Mouse (Mus musculus): ENCODE measurements around the gene Lingo1. TPM values are rescaled to one million over a fixed set of nuclear protein-coding genes. Genes with fewer than 3 reads are reported as not detected.
A peak's percentile ranks its signal among the peaks of the same experiment; 100 is the strongest.

Gene Lingo1
- polyA plus RNA-seq (2012; rRNA removed) (21.0 and 29.9 TPM in 2 replicates), polyA plus RNA-seq (2014; fragmentation: Nextera tagmentation; extraction: Ambion mirVana) (5.4 and 5.5 TPM in 2 replicates)

DNA sequence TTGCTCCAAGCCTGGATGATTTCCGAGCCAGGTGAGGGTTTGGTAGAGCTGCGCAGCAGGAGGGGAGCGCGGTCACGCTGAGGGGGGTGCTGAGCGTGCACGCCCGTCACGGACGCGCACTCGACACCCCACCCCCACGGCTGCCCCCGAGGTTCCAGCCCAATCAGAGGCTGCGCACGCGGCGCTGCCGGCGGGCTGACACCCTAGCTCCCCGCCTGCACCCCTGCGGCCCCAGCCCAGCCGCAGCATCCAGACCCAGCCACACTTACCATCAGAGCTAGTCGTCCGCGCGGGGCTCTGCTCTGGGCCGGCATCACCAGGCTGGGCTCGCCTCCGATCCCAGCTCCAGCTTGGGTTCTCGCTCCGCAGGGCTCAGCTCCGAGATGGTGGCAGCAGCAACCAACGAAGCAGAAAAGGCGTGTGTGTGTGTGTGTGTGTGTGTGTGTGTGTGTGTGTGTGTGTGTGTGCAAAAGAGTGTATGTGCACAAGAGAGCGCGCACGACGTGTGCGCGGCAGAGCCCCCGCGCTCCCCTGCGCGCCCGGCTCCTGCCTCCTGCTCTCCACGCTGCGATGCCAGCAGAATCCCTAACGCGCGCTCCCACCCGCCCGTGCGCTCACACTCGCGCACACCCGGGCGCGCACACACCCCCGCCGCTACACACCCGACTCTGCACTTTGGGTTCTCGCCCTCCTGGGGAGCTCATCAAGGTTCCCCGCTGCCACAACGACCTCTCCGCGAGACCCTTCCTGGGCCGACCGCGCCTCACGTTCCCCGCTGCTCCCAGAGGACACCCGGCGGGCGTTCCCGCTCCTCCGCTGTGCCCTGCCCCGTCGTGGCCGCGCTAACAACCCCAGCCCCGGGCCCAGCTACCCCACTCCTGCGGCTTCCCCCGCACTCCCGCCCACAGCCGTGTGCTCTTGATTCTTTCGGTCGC, at the start of gene Lingo1:
Gene Lingo1, minus strand, starts transcription at position 748 of the 935 bp plus-strand sequence.
- Histone ChIP-seq H3K27ac (replicated peaks; ENCODE audit: low read depth, low read length) (no peak within 1 kb of the TSS), H3K27me3 (ENCODE audit: control insufficient read depth, insufficient read depth, low read length) (peaks cover 57% of the 10 kb centered on the region), H3K36me3 (ENCODE audit: control insufficient read depth, insufficient read depth, low read length) (no peaks in the 10 kb centered on the region), H3K9me3 (ENCODE audit: control insufficient read depth, low read length) (no peaks in the 10 kb centered on the region), H3K9ac (ENCODE audit: low read depth, low read length, severe bottlenecking) (peak within 1 kb of the TSS; percentile 45), H3K4me1 (ENCODE audit: control insufficient read depth, insufficient read depth, low read length) (no peaks in the 10 kb centered on the region; the same call in 1 of the 2 replicates), H3K4me2 (replicated peaks; ENCODE audit: low read depth, low read length, severe bottlenecking) (peak within 1 kb of the TSS; percentile 96), H3K4me3 (replicated peaks; ENCODE audit: low read length) (peak within 1 kb of the TSS; percentile 51)
- peak; percentile 25 for DNase-seq (ENCODE audit: low spot score)
- WGBS, result under 1% methylated on average over 54 of the region's 88 CpGs
- ATAC-seq (ENCODE audit: low FRiP score, low read depth), result peak; percentile 65; the same call in 1 of the 2 replicates
- TF ChIP-seq POLR2A (IDR thresholded peaks at IDR 0.05; ENCODE audit: borderline replicate concordance, extremely low read depth, insufficient read depth, insufficient read length), result no peak

DNA sequence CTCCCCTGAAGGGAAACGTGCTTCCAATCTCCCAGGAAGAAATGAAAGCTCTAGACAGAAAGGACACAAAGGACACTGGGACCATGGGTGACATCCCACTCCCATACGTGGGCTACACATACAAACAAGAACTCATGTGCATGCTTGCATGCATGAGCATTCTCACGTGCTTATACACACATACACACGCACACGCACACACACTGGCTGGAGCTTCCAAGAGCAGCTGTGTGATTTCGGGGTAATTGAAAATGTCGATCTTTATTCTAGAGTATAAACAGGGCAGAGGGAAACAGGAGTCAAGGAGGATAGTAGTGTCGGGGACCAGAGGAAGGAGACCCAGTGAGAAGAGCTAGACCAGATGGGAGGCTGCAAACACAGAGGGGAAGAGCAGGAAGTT, 48.4 kb upstream of the Lingo1 start:
- no peak for DNase-seq (ENCODE audit: low spot score)
- H3K9me3 ChIP-seq (ENCODE audit: control insufficient read depth, low read length), result no peaks in the 10 kb centered on the region
- H3K27me3 ChIP-seq (ENCODE audit: control insufficient read depth, insufficient read depth, low read length), result no peaks in the 10 kb centered on the region
- H3K27ac ChIP-seq (replicated peaks; ENCODE audit: low read depth, low read length), result no peak overlapping the region
- no peak for ATAC-seq (ENCODE audit: low FRiP score, low read depth)
- no peak for TF ChIP-seq POLR2A (IDR thresholded peaks at IDR 0.05; ENCODE audit: borderline replicate concordance, extremely low read depth, insufficient read depth, insufficient read length)
- H3K4me1 ChIP-seq (ENCODE audit: control insufficient read depth, insufficient read depth, low read length), result peaks cover 16% of the 10 kb centered on the region
- no peaks in the 10 kb centered on the region for H3K36me3 ChIP-seq (ENCODE audit: control insufficient read depth, insufficient read depth, low read length)
- H3K9ac ChIP-seq (ENCODE audit: low read depth, low read length, severe bottlenecking), result no peak overlapping the region
- 67% methylated on average over 8 of the region's 8 CpGs for WGBS
- no peak overlapping the region for H3K4me2 ChIP-seq (replicated peaks; ENCODE audit: low read depth, low read length, severe bottlenecking)
- H3K4me3 ChIP-seq (replicated peaks; ENCODE audit: low read length), result no peak overlapping the region

- H3K9me3 ChIP-seq (ENCODE audit: control insufficient read depth, low read length), result no peaks in the 10 kb centered on the region
- H3K9ac ChIP-seq (ENCODE audit: low read depth, low read length, severe bottlenecking), result no peak overlapping the region
- 0 out of 2 replicates have a peak, but pooled peaks have one; percentile 58 for ATAC-seq (ENCODE audit: low FRiP score, low read depth)
- no peak overlapping the region for H3K27ac ChIP-seq (replicated peaks; ENCODE audit: low read depth, low read length)
- no peak overlapping the region for H3K4me2 ChIP-seq (replicated peaks; ENCODE audit: low read depth, low read length, severe bottlenecking)
- no peak overlapping the region for H3K4me3 ChIP-seq (replicated peaks; ENCODE audit: low read length)
- no peak for TF ChIP-seq POLR2A (IDR thresholded peaks at IDR 0.05; ENCODE audit: borderline replicate concordance, extremely low read depth, insufficient read depth, insufficient read length)
- 41% methylated on average over 7 of the region's 7 CpGs for WGBS
- no peaks in the 10 kb centered on the region for H3K27me3 ChIP-seq (ENCODE audit: control insufficient read depth, insufficient read depth, low read length)
- H3K4me1 ChIP-seq (ENCODE audit: control insufficient read depth, insufficient read depth, low read length), result peaks cover 16% of the 10 kb centered on the region
- DNase-seq (ENCODE audit: low spot score), result peak; percentile 76
- H3K36me3 ChIP-seq (ENCODE audit: control insufficient read depth, insufficient read depth, low read length), result no peaks in the 10 kb centered on the region
Observed at GRCm38 (mm10) chr9:56843679-56844188, 47.5 kb upstream of the Lingo1 start.

DNA sequence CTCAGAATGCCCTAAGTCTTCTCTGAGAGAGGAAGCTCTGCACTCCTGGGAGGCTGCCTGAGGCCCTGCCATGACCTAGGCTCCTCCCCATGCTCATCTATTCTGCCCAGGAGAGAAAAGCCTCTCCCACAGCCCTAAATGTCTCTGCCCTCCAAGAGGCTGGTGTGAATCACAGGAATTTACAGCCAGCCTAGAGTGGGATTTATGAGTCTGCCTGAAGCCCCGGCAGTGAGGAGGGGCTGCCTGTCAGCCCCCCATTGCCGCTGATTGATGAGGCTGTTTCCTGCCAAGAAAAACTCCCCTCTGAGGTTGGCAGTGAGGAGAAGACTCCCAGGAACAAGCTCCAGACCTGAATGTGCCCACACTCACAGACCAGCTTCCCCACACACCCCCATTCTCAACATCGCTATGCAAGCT, 46.0 kb upstream of the Lingo1 start:
- H3K4me2 ChIP-seq (replicated peaks; ENCODE audit: low read depth, low read length, severe bottlenecking), result no peak overlapping the region
- ATAC-seq (ENCODE audit: low FRiP score, low read depth) (peak; percentile 32; the same call in 1 of the 2 replicates), DNase-seq (ENCODE audit: low spot score) (no peak)
- H3K9me3 ChIP-seq (ENCODE audit: control insufficient read depth, low read length), result no peaks in the 10 kb centered on the region
- no peak overlapping the region for H3K9ac ChIP-seq (ENCODE audit: low read depth, low read length, severe bottlenecking)
- H3K4me1 ChIP-seq (ENCODE audit: control insufficient read depth, insufficient read depth, low read length), result peaks cover 16% of the 10 kb centered on the region
- no peak overlapping the region for H3K27ac ChIP-seq (replicated peaks; ENCODE audit: low read depth, low read length)
- no peak for TF ChIP-seq POLR2A (IDR thresholded peaks at IDR 0.05; ENCODE audit: borderline replicate concordance, extremely low read depth, insufficient read depth, insufficient read length)
- no peak overlapping the region for H3K4me3 ChIP-seq (replicated peaks; ENCODE audit: low read length)
- no peaks in the 10 kb centered on the region for H3K36me3 ChIP-seq (ENCODE audit: control insufficient read depth, insufficient read depth, low read length)
- H3K27me3 ChIP-seq (ENCODE audit: control insufficient read depth, insufficient read depth, low read length), result no peaks in the 10 kb centered on the region
- whole genome bisulfite sequencing, result 12% methylated on average over 3 of the region's 3 CpGs

- TF ChIP-seq POLR2A (IDR thresholded peaks at IDR 0.05; ENCODE audit: borderline replicate concordance, extremely low read depth, insufficient read depth, insufficient read length), result no peak
Observed at GRCm38 (mm10) chr9:56841864-56842263, 45.6 kb upstream of the Lingo1 start.

More at GRCm38 (mm10) chr9:56841864-56842263, 45.6 kb upstream of the Lingo1 start:
- no peak overlapping the region for H3K27ac ChIP-seq (replicated peaks; ENCODE audit: low read depth, low read length)
- no peak overlapping the region for H3K4me2 ChIP-seq (replicated peaks; ENCODE audit: low read depth, low read length, severe bottlenecking)
- H3K27me3 ChIP-seq (ENCODE audit: control insufficient read depth, insufficient read depth, low read length), result no peaks in the 10 kb centered on the region
- ATAC-seq (ENCODE audit: low FRiP score, low read depth), result no peak
- H3K4me3 ChIP-seq (replicated peaks; ENCODE audit: low read length), result no peak overlapping the region
- no peak for DNase-seq (ENCODE audit: low spot score)
- peaks cover 16% of the 10 kb centered on the region for H3K4me1 ChIP-seq (ENCODE audit: control insufficient read depth, insufficient read depth, low read length)
- no peak overlapping the region for H3K9ac ChIP-seq (ENCODE audit: low read depth, low read length, severe bottlenecking)
- no peaks in the 10 kb centered on the region for H3K9me3 ChIP-seq (ENCODE audit: control insufficient read depth, low read length)
- H3K36me3 ChIP-seq (ENCODE audit: control insufficient read depth, insufficient read depth, low read length), result no peaks in the 10 kb centered on the region
